Mouse (Mus musculus): ENCODE measurements around the gene Pard3.

DNA sequence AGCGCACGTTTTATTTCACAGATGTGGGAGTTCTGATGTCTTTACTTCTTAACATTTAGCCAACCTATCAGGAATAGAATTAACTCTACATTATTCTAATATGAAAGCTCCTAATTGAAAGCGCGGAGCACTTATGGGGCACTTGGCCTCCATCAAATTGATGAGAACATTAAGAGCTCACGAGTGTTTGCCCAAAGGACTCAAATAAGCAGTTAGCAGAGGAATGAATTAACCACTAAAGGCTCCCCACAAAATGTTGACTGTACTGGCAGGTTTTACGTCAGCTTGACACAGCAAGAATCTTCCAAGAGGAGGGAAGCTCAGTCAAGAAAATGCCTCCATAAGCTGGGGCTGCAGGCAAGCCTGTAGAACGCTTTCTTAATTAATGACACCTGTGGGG is 32.1 kb downstream of the Pard3 start:
- TF ChIP-seq CTCF (IDR thresholded peaks at IDR 0.05; ENCODE audit: low read depth), result no peak
- TF ChIP-seq EP300 (IDR thresholded peaks at IDR 0.05; ENCODE audit: low read depth), result no peak
